Mouse (Mus musculus) myocyte (in vitro differentiated cells): ENCODE data around the gene Suclg2. TPM values are rescaled to one million over a fixed set of nuclear protein-coding genes. Genes with fewer than 3 reads are reported as not detected.

Experiments
- H3K27me3 ChIP-seq: one replicate; pipeline ENCODE4 v1.6.1; 2011; ENCODE audit not compliant: control insufficient read depth, insufficient read depth, insufficient read length
- H3K36me3 ChIP-seq: one replicate; pipeline ENCODE4 v1.6.1; 2011; ENCODE audit not compliant: control insufficient read depth, insufficient read depth
- H3K4me2 ChIP-seq: one replicate; pipeline ENCODE4 v1.6.1; 2011; ENCODE audit warnings: low read depth, control low read depth
- H3K4me3 ChIP-seq: one replicate; pipeline ENCODE4 v1.5.1; 2011; ENCODE audit warnings: mild to moderate bottlenecking, control low read depth, moderate library complexity
- H3K79me2 ChIP-seq: one replicate; pipeline ENCODE4 v1.6.1; 2011; ENCODE audit not compliant: control insufficient read depth, insufficient read depth
- H3ac ChIP-seq: one replicate; pipeline ENCODE4 v1.6.1; 2011; ENCODE audit not compliant: control insufficient read depth, insufficient read length
- CEBPB ChIP-seq: IDR thresholded peaks from 2 replicates; pipeline ENCODE4 v1.6.1; 2011; ENCODE audit warnings: mild to moderate bottlenecking, moderate library complexity; ENCODE audit not compliant: poor library complexity, insufficient read depth, severe bottlenecking
- E2F4 ChIP-seq: IDR thresholded peaks from one replicate; pipeline ENCODE4 v1.6.1; 2011; ENCODE audit warnings: mild to moderate bottlenecking, control low read depth, moderate library complexity; ENCODE audit not compliant: insufficient read depth
- MAX ChIP-seq: IDR thresholded peaks from one replicate; pipeline ENCODE4 v1.6.1; 2011; ENCODE audit warnings: low read depth, mild to moderate bottlenecking, control low read depth
- MYOD1 ChIP-seq, 3 experiments: IDR thresholded peaks; one replicate each; pipeline ENCODE4 v1.6.1; 2011; ENCODE audit warnings: control low read depth in 2 of 3, low read depth in 2 of 3, mild to moderate bottlenecking in 2 of 3, moderate library complexity in 1 of 3; ENCODE audit not compliant: insufficient read length in 2 of 3, control insufficient read depth in 1 of 3
- MYOG ChIP-seq, 3 experiments: IDR thresholded peaks; one replicate each; pipeline ENCODE4 v1.6.1; 2011; ENCODE audit warnings: control low read depth in 2 of 3, low read depth in 2 of 3, mild to moderate bottlenecking in 2 of 3; ENCODE audit not compliant: insufficient read length in 2 of 3, control insufficient read depth in 1 of 3, insufficient read depth in 1 of 3
- POLR2A ChIP-seq: IDR thresholded peaks from one replicate; pipeline ENCODE4 v1.6.1; 2011; ENCODE audit warnings: low read depth, mild to moderate bottlenecking, control low read depth, moderate library complexity; ENCODE audit not compliant: insufficient read length
- POLR2AphosphoS2 ChIP-seq: IDR thresholded peaks from one replicate; pipeline ENCODE4 v1.6.1; 2011; ENCODE audit warnings: low read depth, control low read depth; ENCODE audit not compliant: insufficient read length
- REST ChIP-seq: IDR thresholded peaks from one replicate; pipeline ENCODE4 v1.6.1; 2011; ENCODE audit warnings: mild to moderate bottlenecking, control low read depth, moderate library complexity; ENCODE audit not compliant: insufficient read depth, insufficient read length
- SRF ChIP-seq: IDR thresholded peaks from one replicate; pipeline ENCODE4 v1.6.1; 2011; ENCODE audit warnings: low read depth; ENCODE audit not compliant: control insufficient read depth, insufficient read length
- TCF12 ChIP-seq: IDR thresholded peaks from one replicate; pipeline ENCODE4 v1.6.1; 2011; ENCODE audit warnings: mild to moderate bottlenecking, control low read depth; ENCODE audit not compliant: poor library complexity, insufficient read depth, severe bottlenecking
- TCF3 ChIP-seq: IDR thresholded peaks from one replicate; pipeline ENCODE4 v1.6.1; 2011; ENCODE audit warnings: low read depth, control low read depth; ENCODE audit not compliant: insufficient read length
- USF1 ChIP-seq: IDR thresholded peaks from one replicate; pipeline ENCODE4 v1.6.1; 2011; ENCODE audit warnings: low read depth, mild to moderate bottlenecking, control low read depth, moderate library complexity
- polyA plus RNA-seq: library from polyadenylated mRNA; unstranded; fragments of >200 nt; fragmentation: generic; extraction: Trizol; gene quantifications from one replicate; pipeline ENCODE4 v1.2.1, GENCODE M21; 2012; ENCODE audit warnings: missing spikeins

Suclg2 gene
- polyA plus RNA-seq, 1 experiment: 13.9 TPM

- H3K36me3 ChIP-seq: no peaks in the 10 kb centered on the region
- no peaks in the 10 kb centered on the region for H3K27me3 ChIP-seq
- no peak overlapping the region for H3ac ChIP-seq
- TF ChIP-seq SRF (no peak), MAX (no peak), TCF3 (no peak), POLR2A (no peak), MYOD1 (IDR thresholded peaks at IDR 0.05; ENCODE audit: control insufficient read depth in 1 of 3, insufficient read length in 2 of 3, low read depth in 2 of 3) (no peak), MYOG (IDR thresholded peaks at IDR 0.05; ENCODE audit: control insufficient read depth in 1 of 3, insufficient read depth in 1 of 3, insufficient read length in 2 of 3, low read depth in 2 of 3) (no peak), REST (no peak), POLR2AphosphoS2 (no peak), CEBPB (no peak), USF1 (no peak), TCF12 (no peak), E2F4 (no peak)
- no peaks in the 10 kb centered on the region for H3K79me2 ChIP-seq
- H3K4me3 ChIP-seq: no peak overlapping the region
- no peak overlapping the region for H3K4me2 ChIP-seq
Measured at GRCm38 (mm10) chr6:95649123-95649663, 69.4 kb downstream of the Suclg2 start.

- H3ac ChIP-seq: no peak overlapping the region
- no peaks in the 10 kb centered on the region for H3K36me3 ChIP-seq
- no peak overlapping the region for H3K4me2 ChIP-seq
- H3K4me3 ChIP-seq: no peak overlapping the region
- TF ChIP-seq MAX (no peak), SRF (no peak), E2F4 (no peak), TCF3 (no peak), TCF12 (no peak), POLR2AphosphoS2 (no peak)
- H3K27me3 ChIP-seq: no peaks in the 10 kb centered on the region
- no peaks in the 10 kb centered on the region for H3K79me2 ChIP-seq
Measured at GRCm38 (mm10) chr6:95637416-95637815, 81.2 kb downstream of the Suclg2 start.

GRCm38 (mm10) chr6:95635411-95635810, 83.2 kb downstream of the Suclg2 start:
- Histone ChIP-seq H3K4me3 (no peak overlapping the region), H3K4me2 (no peak overlapping the region), H3K36me3 (no peaks in the 10 kb centered on the region), H3ac (no peak overlapping the region), H3K27me3 (no peaks in the 10 kb centered on the region), H3K79me2 (no peaks in the 10 kb centered on the region)
- TF ChIP-seq CEBPB (no peak), SRF (no peak), MAX (no peak), POLR2A (no peak), POLR2AphosphoS2 (no peak), TCF3 (no peak), MYOG (IDR thresholded peaks at IDR 0.05; ENCODE audit: control insufficient read depth in 1 of 3, insufficient read depth in 1 of 3, insufficient read length in 2 of 3, low read depth in 2 of 3) (no peak), MYOD1 (IDR thresholded peaks at IDR 0.05; ENCODE audit: control insufficient read depth in 1 of 3, insufficient read length in 2 of 3, low read depth in 2 of 3) (no peak), USF1 (no peak), REST (no peak), E2F4 (no peak), TCF12 (no peak)

GRCm38 (mm10) chr6:95629071-95629470, 89.5 kb downstream of the Suclg2 start:
- Histone ChIP-seq H3K27me3 (no peaks in the 10 kb centered on the region), H3K4me3 (no peak overlapping the region), H3K4me2 (no peak overlapping the region), H3ac (no peak overlapping the region), H3K36me3 (no peaks in the 10 kb centered on the region), H3K79me2 (no peaks in the 10 kb centered on the region)
- TF ChIP-seq POLR2AphosphoS2 (no peak), USF1 (no peak), POLR2A (no peak), SRF (no peak), TCF3 (no peak)

- H3K4me2 ChIP-seq: no peak overlapping the region
- no peaks in the 10 kb centered on the region for H3K36me3 ChIP-seq
- H3K79me2 ChIP-seq: no peaks in the 10 kb centered on the region
- no peaks in the 10 kb centered on the region for H3K27me3 ChIP-seq
- TF ChIP-seq REST (no peak), SRF (no peak), USF1 (no peak), TCF12 (no peak), MAX (no peak)
- no peak overlapping the region for H3K4me3 ChIP-seq
- H3ac ChIP-seq: no peak overlapping the region
Measured at GRCm38 (mm10) chr6:95621821-95622220, 96.8 kb downstream of the Suclg2 start.
